9 mouse cellular contexts compared by ENCODE assay signal in genomic region chr4:148085131-148085906, GRCm38 (mm10). TPM values are rescaled to one million over a fixed set of nuclear protein-coding genes. Genes with fewer than 3 reads are reported as not detected.
DNase-seq lines count a peak whose midpoint lies in the region; ATAC-seq and TF ChIP-seq lines count a peak whose summit lies in the region.
"Had no signal": no experiment of that assay in that cellular context is flagged by ENCODE, and none has a peak within 500 bp of the region (broad histone marks: within the 10 kb centered on the region; RNA-seq: fewer than 3 reads in every experiment).

No protein-coding gene starts in this region.

- ATAC-seq in midbrain, embryonic 13.5 days: no peak

- H3K4me1 ChIP-seq in lung, adult 2 months (ENCODE audit: control insufficient read depth, insufficient read depth, low read length): peaks cover 29% of the 10 kb centered on the region
- H3K4me1 ChIP-seq in thymus, adult 2 months (replicated peaks; ENCODE audit: control insufficient read depth, insufficient read depth, low read length): peaks cover 53% of the 10 kb centered on the region
- H3K4me1 ChIP-seq in midbrain, embryonic 13.5 days (replicated peaks): peaks cover 45% of the 10 kb centered on the region

- no peak for TF ChIP-seq CTCF in lung, adult 2 months (IDR thresholded peaks at IDR 0.05; ENCODE audit: insufficient read depth, low read length)
- no peak for TF ChIP-seq CTCF in thymus, adult 2 months (IDR thresholded peaks at IDR 0.05; ENCODE audit: borderline replicate concordance, control insufficient read depth, extremely low read depth, insufficient read depth, low read length, poor library complexity)

- TF ChIP-seq POLR2A in lung, adult 2 months (IDR thresholded peaks at IDR 0.05; ENCODE audit: borderline replicate concordance, extremely low read depth, low read depth, low read length): no peak
- TF ChIP-seq POLR2A in thymus, adult 2 months (IDR thresholded peaks at IDR 0.05; ENCODE audit: control insufficient read depth, extremely low read depth, insufficient read depth, low read length, poor library complexity): no peak; the same call in 1 of the 2 replicates

- H3K27ac ChIP-seq in thymus, adult 2 months (ENCODE audit: control insufficient read depth, insufficient read depth, low read length): peak overlapping the region; percentile 93
- H3K27ac ChIP-seq in midbrain, embryonic 13.5 days: no peak overlapping the region
- H3K27ac ChIP-seq: limb, embryonic 12.5 days had no signal

- peaks cover 18% of the 10 kb centered on the region for H3K36me3 ChIP-seq in thymus, adult 2 months (ENCODE audit: control insufficient read depth, insufficient read depth, low read length)
- no peaks in the 10 kb centered on the region for H3K36me3 ChIP-seq in midbrain, embryonic 13.5 days

- DNase-seq in cerebellum, adult 11-12 months: peak; percentile 24
- no peak for DNase-seq in cerebellum, adult 18-20 months
- DNase-seq in lung, postnatal 25 days (ENCODE audit: low spot score): peak; percentile 27
- DNase-seq in lung, adult 2 months: no peak
- DNase-seq in kidney, adult 9 months: peak; percentile 61
- DNase-seq in thymus, adult 2 months: peak; percentile 54
- no peak for DNase-seq in T-cell, adult 2 months (ENCODE audit: low spot score)

- WGBS in lung, adult 2 months: 38% methylated on average over 10 of the region's 10 CpGs
- WGBS in thymus, adult 2 months: 46% methylated on average over 10 of the region's 10 CpGs
- 45% methylated on average over 10 of the region's 10 CpGs for WGBS in midbrain, embryonic 13.5 days

- H3K4me2 ChIP-seq in midbrain, embryonic 13.5 days (replicated peaks): no peak overlapping the region
- H3K4me2 ChIP-seq: limb, embryonic 12.5 days had no signal

- H3K9me3 ChIP-seq in midbrain, embryonic 13.5 days: no peaks in the 10 kb centered on the region
- H3K9me3 ChIP-seq: limb, embryonic 12.5 days had no signal

- H3K4me3 ChIP-seq in lung, adult 2 months (replicated peaks; ENCODE audit: extremely low read depth, low read depth, low read length): no peak overlapping the region
- peak overlapping the region; percentile 34 for H3K4me3 ChIP-seq in thymus, adult 2 months (ENCODE audit: control insufficient read depth, insufficient read depth, low read length)
- no peak overlapping the region for H3K4me3 ChIP-seq in midbrain, embryonic 13.5 days (replicated peaks)
- H3K4me3 ChIP-seq: limb, embryonic 12.5 days had no signal

- H3K27me3 ChIP-seq in thymus, adult 2 months (ENCODE audit: control insufficient read depth, insufficient read depth, low read length): no peaks in the 10 kb centered on the region
- no peaks in the 10 kb centered on the region for H3K27me3 ChIP-seq in midbrain, embryonic 13.5 days
- H3K27me3 ChIP-seq: limb, embryonic 12.5 days had no signal

- H3K9ac ChIP-seq in midbrain, embryonic 13.5 days (replicated peaks): no peak overlapping the region
- H3K9ac ChIP-seq: limb, embryonic 12.5 days had no signal

RNA-seq across cellular contexts. Expression of gene Agtrap, which starts 2.5 kb away (rescaled TPM):
- polyA plus RNA-seq in lung, adult 2 months (2012; rRNA removed): 50.1 and 56.8 TPM in 2 replicates
- polyA plus RNA-seq in thymus, adult 2 months (2012; rRNA removed): 98.0 and 106 TPM in 2 replicates
- 5.4 and 7.9 TPM in 2 replicates for polyA plus RNA-seq in midbrain, embryonic 13.5 days (2015; fragmentation: Nextera tagmentation; extraction: Ambion mirVana)

RNA-seq across cellular contexts. Expression of gene Mad2l2, which starts 44.9 kb away (rescaled TPM):
- polyA plus RNA-seq in lung, adult 2 months (2012; rRNA removed): 26.9 and 30.8 TPM in 2 replicates
- polyA plus RNA-seq in thymus, adult 2 months (2012; rRNA removed): 32.9 and 37.7 TPM in 2 replicates
- 105 and 106 TPM in 2 replicates for polyA plus RNA-seq in midbrain, embryonic 13.5 days (2015; fragmentation: Nextera tagmentation; extraction: Ambion mirVana)

RNA-seq across cellular contexts. Expression of gene Draxin, which starts 45.2 kb away (rescaled TPM):
- 0.15 and 0.59 TPM in 2 replicates for polyA plus RNA-seq in lung, adult 2 months (2012; rRNA removed)
- polyA plus RNA-seq in thymus, adult 2 months (2012; rRNA removed): 0.26 and 0.34 TPM in 2 replicates
- polyA plus RNA-seq in midbrain, embryonic 13.5 days (2015; fragmentation: Nextera tagmentation; extraction: Ambion mirVana): 14.6 and 20.4 TPM in 2 replicates

RNA-seq across cellular contexts. Expression of gene Mthfr, which starts 46.4 kb away (rescaled TPM):
- 34.8 and 38.9 TPM in 2 replicates for polyA plus RNA-seq in lung, adult 2 months (2012; rRNA removed)
- polyA plus RNA-seq in thymus, adult 2 months (2012; rRNA removed): 28.3 and 30.2 TPM in 2 replicates
- 26.6 and 28.4 TPM in 2 replicates for polyA plus RNA-seq in midbrain, embryonic 13.5 days (2015; fragmentation: Nextera tagmentation; extraction: Ambion mirVana)

RNA-seq across cellular contexts. Expression of gene Clcn6, which starts 46.7 kb away (rescaled TPM):
- 14.1 and 14.9 TPM in 2 replicates for polyA plus RNA-seq in lung, adult 2 months (2012; rRNA removed)
- polyA plus RNA-seq in thymus, adult 2 months (2012; rRNA removed): 37.9 and 39.4 TPM in 2 replicates
- polyA plus RNA-seq in midbrain, embryonic 13.5 days (2015; fragmentation: Nextera tagmentation; extraction: Ambion mirVana): 33.9 and 35.3 TPM in 2 replicates

Comparison
In these comparisons a context has a peak if more than half of its experiments do, and no peak if none do; other contexts are left out.
1. DNase-seq: peak in cerebellum, adult 11-12 months (single experiment), lung, postnatal 25 days (single experiment), kidney, adult 9 months (single experiment) and thymus, adult 2 months (single experiment); none in cerebellum, adult 18-20 months (0 of 2), lung, adult 2 months (single experiment) and T-cell, adult 2 months (single experiment).